Mouse (Mus musculus): ENCODE measurements around the gene Sfta2. TPM values are rescaled to one million over a fixed set of nuclear protein-coding genes. Genes with fewer than 3 reads are reported as not detected.

Gene Sfta2
- polyA plus RNA-seq, 1 experiment from 2014 or later = not detected

- no peaks in the 10 kb centered on the region for H3K36me3 ChIP-seq (ENCODE audit: control insufficient read depth, insufficient read depth, low read length)
- no peaks in the 10 kb centered on the region for H3K4me1 ChIP-seq (replicated peaks; ENCODE audit: control insufficient read depth, insufficient read depth, low read length)
- H3K9me3 ChIP-seq (ENCODE audit: control insufficient read depth, low read length) = no peaks in the 10 kb centered on the region
- H3K4me3 ChIP-seq (ENCODE audit: low read depth, low read length) = no peak overlapping the region
- H3K27ac ChIP-seq (ENCODE audit: low read depth, low read length) = no peak overlapping the region
- DNase-seq (ENCODE audit: low spot score) (no peak), ATAC-seq (ENCODE audit: low FRiP score) (no peak)
- WGBS = 20% methylated on average over 4 of the region's 4 CpGs
- no peak overlapping the region for H3K9ac ChIP-seq (ENCODE audit: low read depth, low read length)
- H3K4me2 ChIP-seq (replicated peaks; ENCODE audit: low read depth, low read length) = no peak overlapping the region
- H3K27me3 ChIP-seq (ENCODE audit: control insufficient read depth, insufficient read depth, low read length) = no peaks in the 10 kb centered on the region; the same call in 1 of the 2 replicates
These were observed 13.0 kb upstream of the Sfta2 start for GRCm38 (mm10) chr17:35588387-35588786.

GRCm38 (mm10) chr17:35590410-35591218, 10.7 kb upstream of the Sfta2 start:
- Histone ChIP-seq H3K4me1 (replicated peaks; ENCODE audit: control insufficient read depth, insufficient read depth, low read length) (no peaks in the 10 kb centered on the region), H3K4me3 (ENCODE audit: low read depth, low read length) (no peak overlapping the region), H3K27me3 (ENCODE audit: control insufficient read depth, insufficient read depth, low read length) (no peaks in the 10 kb centered on the region; the same call in 1 of the 2 replicates), H3K4me2 (replicated peaks; ENCODE audit: low read depth, low read length) (no peak overlapping the region), H3K9me3 (ENCODE audit: control insufficient read depth, low read length) (no peaks in the 10 kb centered on the region), H3K36me3 (ENCODE audit: control insufficient read depth, insufficient read depth, low read length) (no peaks in the 10 kb centered on the region), H3K9ac (ENCODE audit: low read depth, low read length) (no peak overlapping the region), H3K27ac (ENCODE audit: low read depth, low read length) (no peak overlapping the region)
- DNase-seq (ENCODE audit: low spot score) (peak; percentile 91), ATAC-seq (ENCODE audit: low FRiP score) (peak; percentile 60; the same call in 1 of the 2 replicates)
- WGBS = 57% methylated on average over 21 of the region's 21 CpGs

- Histone ChIP-seq H3K27me3 (ENCODE audit: control insufficient read depth, insufficient read depth, low read length) (no peaks in the 10 kb centered on the region; the same call in 1 of the 2 replicates), H3K9me3 (ENCODE audit: control insufficient read depth, low read length) (no peaks in the 10 kb centered on the region), H3K4me2 (replicated peaks; ENCODE audit: low read depth, low read length) (no peak overlapping the region), H3K27ac (ENCODE audit: low read depth, low read length) (no peak overlapping the region), H3K4me1 (replicated peaks; ENCODE audit: control insufficient read depth, insufficient read depth, low read length) (no peaks in the 10 kb centered on the region), H3K36me3 (ENCODE audit: control insufficient read depth, insufficient read depth, low read length) (no peaks in the 10 kb centered on the region), H3K4me3 (ENCODE audit: low read depth, low read length) (no peak overlapping the region), H3K9ac (ENCODE audit: low read depth, low read length) (no peak overlapping the region)
- DNase-seq (ENCODE audit: low spot score) (no peak), ATAC-seq (ENCODE audit: low FRiP score) (peak; percentile 47; the same call in 1 of the 2 replicates)
- 78% methylated on average over 7 of the region's 7 CpGs for WGBS
These were observed 10.2 kb upstream of the Sfta2 start for GRCm38 (mm10) chr17:35591219-35591578.

- DNase-seq (ENCODE audit: low spot score) (no peak), ATAC-seq (ENCODE audit: low FRiP score) (no peak)
- Histone ChIP-seq H3K4me1 (replicated peaks; ENCODE audit: control insufficient read depth, insufficient read depth, low read length) (no peaks in the 10 kb centered on the region), H3K4me3 (ENCODE audit: low read depth, low read length) (no peak overlapping the region), H3K9ac (ENCODE audit: low read depth, low read length) (no peak overlapping the region), H3K36me3 (ENCODE audit: control insufficient read depth, insufficient read depth, low read length) (no peaks in the 10 kb centered on the region), H3K4me2 (replicated peaks; ENCODE audit: low read depth, low read length) (no peak overlapping the region), H3K27me3 (ENCODE audit: control insufficient read depth, insufficient read depth, low read length) (no peaks in the 10 kb centered on the region; the same call in 1 of the 2 replicates), H3K27ac (ENCODE audit: low read depth, low read length) (no peak overlapping the region), H3K9me3 (ENCODE audit: control insufficient read depth, low read length) (no peaks in the 10 kb centered on the region)
- 92% methylated on average over 15 of the region's 15 CpGs for WGBS
These were observed 9.6 kb upstream of the Sfta2 start for GRCm38 (mm10) chr17:35591731-35592130.

GRCm38 (mm10) chr17:35592131-35592530, 9.2 kb upstream of the Sfta2 start:
- no peaks in the 10 kb centered on the region for H3K4me1 ChIP-seq (replicated peaks; ENCODE audit: control insufficient read depth, insufficient read depth, low read length)
- no peaks in the 10 kb centered on the region for H3K36me3 ChIP-seq (ENCODE audit: control insufficient read depth, insufficient read depth, low read length)
- H3K27ac ChIP-seq (ENCODE audit: low read depth, low read length) = no peak overlapping the region
- H3K27me3 ChIP-seq (ENCODE audit: control insufficient read depth, insufficient read depth, low read length) = no peaks in the 10 kb centered on the region; the same call in 1 of the 2 replicates
- 88% methylated on average over 9 of the region's 9 CpGs for WGBS
- H3K9me3 ChIP-seq (ENCODE audit: control insufficient read depth, low read length) = no peaks in the 10 kb centered on the region
- ATAC-seq (ENCODE audit: low FRiP score) = no peak
- no peak overlapping the region for H3K4me2 ChIP-seq (replicated peaks; ENCODE audit: low read depth, low read length)
- no peak for DNase-seq (ENCODE audit: low spot score)
- H3K4me3 ChIP-seq (ENCODE audit: low read depth, low read length) = no peak overlapping the region
- no peak overlapping the region for H3K9ac ChIP-seq (ENCODE audit: low read depth, low read length)

- H3K4me1 ChIP-seq (replicated peaks; ENCODE audit: control insufficient read depth, insufficient read depth, low read length) = no peaks in the 10 kb centered on the region
- DNase-seq (ENCODE audit: low spot score) = no peak
- H3K27me3 ChIP-seq (ENCODE audit: control insufficient read depth, insufficient read depth, low read length) = no peaks in the 10 kb centered on the region
- no peak overlapping the region for H3K4me2 ChIP-seq (replicated peaks; ENCODE audit: low read depth, low read length)
- 48% methylated on average over 4 of the region's 4 CpGs for WGBS
- H3K36me3 ChIP-seq (ENCODE audit: control insufficient read depth, insufficient read depth, low read length) = no peaks in the 10 kb centered on the region
- no peak overlapping the region for H3K4me3 ChIP-seq (ENCODE audit: low read depth, low read length)
- no peak overlapping the region for H3K9ac ChIP-seq (ENCODE audit: low read depth, low read length)
- no peaks in the 10 kb centered on the region for H3K9me3 ChIP-seq (ENCODE audit: control insufficient read depth, low read length)
- H3K27ac ChIP-seq (ENCODE audit: low read depth, low read length) = no peak overlapping the region
- ATAC-seq (ENCODE audit: low FRiP score) = no peak
These were observed 7.6 kb upstream of the Sfta2 start for GRCm38 (mm10) chr17:35593786-35594185.

GRCm38 (mm10) chr17:35594456-35594855, 6.9 kb upstream of the Sfta2 start:
- DNase-seq (ENCODE audit: low spot score) (no peak), ATAC-seq (ENCODE audit: low FRiP score) (no peak)
- H3K36me3 ChIP-seq (ENCODE audit: control insufficient read depth, insufficient read depth, low read length) = no peaks in the 10 kb centered on the region
- no peak overlapping the region for H3K4me2 ChIP-seq (replicated peaks; ENCODE audit: low read depth, low read length)
- H3K9me3 ChIP-seq (ENCODE audit: control insufficient read depth, low read length) = no peaks in the 10 kb centered on the region
- no peaks in the 10 kb centered on the region for H3K27me3 ChIP-seq (ENCODE audit: control insufficient read depth, insufficient read depth, low read length)
- no peak overlapping the region for H3K27ac ChIP-seq (ENCODE audit: low read depth, low read length)
- H3K4me3 ChIP-seq (ENCODE audit: low read depth, low read length) = no peak overlapping the region
- 91% methylated on average over 7 of the region's 7 CpGs for WGBS
- no peaks in the 10 kb centered on the region for H3K4me1 ChIP-seq (replicated peaks; ENCODE audit: control insufficient read depth, insufficient read depth, low read length)
- H3K9ac ChIP-seq (ENCODE audit: low read depth, low read length) = no peak overlapping the region

GRCm38 (mm10) chr17:35597399-35597798, 4.0 kb upstream of the Sfta2 start:
- no peak overlapping the region for H3K27ac ChIP-seq (ENCODE audit: low read depth, low read length)
- WGBS = 92% methylated on average over 3 of the region's 3 CpGs
- no peak for ATAC-seq (ENCODE audit: low FRiP score)
- DNase-seq (ENCODE audit: low spot score) = no peak
- no peaks in the 10 kb centered on the region for H3K9me3 ChIP-seq (ENCODE audit: control insufficient read depth, low read length)
- no peaks in the 10 kb centered on the region for H3K27me3 ChIP-seq (ENCODE audit: control insufficient read depth, insufficient read depth, low read length)
- no peak overlapping the region for H3K4me3 ChIP-seq (ENCODE audit: low read depth, low read length)
- no peaks in the 10 kb centered on the region for H3K36me3 ChIP-seq (ENCODE audit: control insufficient read depth, insufficient read depth, low read length)
- no peaks in the 10 kb centered on the region for H3K4me1 ChIP-seq (replicated peaks; ENCODE audit: control insufficient read depth, insufficient read depth, low read length)
- H3K9ac ChIP-seq (ENCODE audit: low read depth, low read length) = no peak overlapping the region
- no peak overlapping the region for H3K4me2 ChIP-seq (replicated peaks; ENCODE audit: low read depth, low read length)

- Histone ChIP-seq H3K4me1 (replicated peaks; ENCODE audit: control insufficient read depth, insufficient read depth, low read length) (no peaks in the 10 kb centered on the region), H3K27ac (ENCODE audit: low read depth, low read length) (no peak overlapping the region), H3K9ac (ENCODE audit: low read depth, low read length) (no peak overlapping the region), H3K27me3 (ENCODE audit: control insufficient read depth, insufficient read depth, low read length) (no peaks in the 10 kb centered on the region), H3K36me3 (ENCODE audit: control insufficient read depth, insufficient read depth, low read length) (no peaks in the 10 kb centered on the region), H3K4me2 (replicated peaks; ENCODE audit: low read depth, low read length) (no peak overlapping the region), H3K4me3 (ENCODE audit: low read depth, low read length) (no peak overlapping the region), H3K9me3 (ENCODE audit: control insufficient read depth, low read length) (no peaks in the 10 kb centered on the region)
- WGBS = 76% methylated on average over 8 of the region's 8 CpGs
- DNase-seq (ENCODE audit: low spot score) (no peak), ATAC-seq (ENCODE audit: low FRiP score) (no peak)
These were observed 496 bp downstream of the Sfta2 start for GRCm38 (mm10) chr17:35601736-35602354.
